Mouse (Mus musculus): ENCODE data around the gene Olfr298. TPM values are rescaled to one million over a fixed set of nuclear protein-coding genes. Genes with fewer than 3 reads are reported as not detected.

Gene Olfr298
- not detected for total RNA-seq (2021)
- long read RNA-seq, experiment 1 = 0 reads
- long read RNA-seq, experiment 2 = 0 reads

- DNase-seq = no peak
Measured at GRCm38 (mm10) chr7:86492384-86492783, at the start of gene Olfr298. TSS of gene Olfr298 (minus strand) at chr7:86492484.

GRCm38 (mm10) chr7:86519668-86520067 is 27.4 kb upstream of the Olfr298 start, which contains the start of gene Olfr297:
TSS of gene Olfr297 (plus strand) at chr7:86519968.
- no peak for DNase-seq

DNA sequence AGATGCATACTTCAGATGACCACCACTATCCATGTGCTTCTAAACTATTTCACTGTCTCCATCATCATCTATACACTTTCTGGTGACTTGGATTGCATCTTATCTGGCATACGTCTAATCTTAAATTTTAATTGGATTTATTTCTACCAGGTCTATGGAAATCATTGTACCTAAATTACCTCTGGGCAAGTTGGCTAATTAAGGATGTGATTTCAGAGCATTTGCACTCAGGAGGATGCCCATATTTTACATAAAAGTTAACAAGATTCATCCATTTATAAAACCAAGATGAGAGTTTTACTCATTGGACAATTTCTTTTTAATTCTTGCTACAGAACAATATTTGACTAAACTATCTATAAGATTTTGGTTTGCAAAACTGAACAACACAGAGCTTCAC is 32.7 kb downstream of the Olfr298 start, which contains the start of gene Olfr299:
Olfr299 (plus strand) TSS at position 301 of the 400 bp plus-strand sequence.
- no peak for DNase-seq

Other genes with a start within 250 kb of the Olfr298 start
- not detected for gene Vmn2r76, start 246.2 kb downstream of the Olfr298 start, total RNA-seq (2021)
- gene Olfr310, start 215.3 kb downstream of the Olfr298 start, total RNA-seq (2021) = not detected
- gene Olfr309, start 178.8 kb downstream of the Olfr298 start, total RNA-seq (2021) = not detected
- gene Olfr308, start 166.9 kb downstream of the Olfr298 start, total RNA-seq (2021) = not detected
- gene Olfr307, start 154.9 kb downstream of the Olfr298 start, total RNA-seq (2021) = not detected
- gene Olfr305, start 125.6 kb downstream of the Olfr298 start, total RNA-seq (2021) = not detected
- gene Olfr304, start 105.8 kb downstream of the Olfr298 start, total RNA-seq (2021) = not detected
- gene Olfr303, start 94.7 kb downstream of the Olfr298 start, total RNA-seq (2021) = not detected
- gene Olfr301, start 88.6 kb downstream of the Olfr298 start, total RNA-seq (2021) = not detected
- gene Olfr299, start 32.6 kb downstream of the Olfr298 start, total RNA-seq (2021) = not detected
- not detected for gene Olfr297, start 27.5 kb upstream of the Olfr298 start, total RNA-seq (2021)
- gene Olfr295, start 91.4 kb upstream of the Olfr298 start, total RNA-seq (2021) = not detected
- not detected for gene Olfr294, start 124.2 kb upstream of the Olfr298 start, total RNA-seq (2021)
- gene Olfr293, start 156.6 kb upstream of the Olfr298 start, total RNA-seq (2021) = not detected
- gene Olfr292, start 195.8 kb upstream of the Olfr298 start, total RNA-seq (2021) = not detected

Measured in gastrocnemius, postnatal 25 days (tissue).